Mouse (Mus musculus) neural tube, embryonic 15.5 days (tissue): ENCODE results near the gene Scd1. TPM values are rescaled to one million over a fixed set of nuclear protein-coding genes. Genes with fewer than 3 reads are reported as not detected.
"Not testable (repeated sequence)": the region's sequence is repeated elsewhere in the genome, so short reads cannot be mapped to it uniquely, and the experiment has no call there.

Source experiments
- ATAC-seq: fragments of 200-750 bp; cut with Nextera tagmentation; 2 replicates; pipeline ENCODE4 v1.8.0; 2017; ENCODE audit warnings: mild to moderate bottlenecking, moderate TSS enrichment, moderate library complexity; ENCODE audit not compliant: low FRiP score
- H3K27ac ChIP-seq: fragments of 300-500 bp; sonication (generic); replicated peaks from 2 replicates; pipeline ENCODE4 v1.5.1; 2015; ENCODE audit warnings: mild to moderate bottlenecking, inconsistent platforms
- H3K27me3 ChIP-seq: fragments of 300-500 bp; sonication (generic); replicated peaks from 2 replicates; pipeline ENCODE4 v1.6.1; 2015; ENCODE audit warnings: inconsistent platforms
- H3K36me3 ChIP-seq: fragments of 300-500 bp; sonication (generic); 2 replicates; pipeline ENCODE4 v1.6.1; 2015; ENCODE audit warnings: inconsistent platforms
- H3K4me1 ChIP-seq: fragments of 300-500 bp; sonication (generic); 2 replicates; pipeline ENCODE4 v1.6.1; 2015; ENCODE audit warnings: inconsistent platforms
- H3K4me2 ChIP-seq: fragments of 300-500 bp; sonication (generic); 2 replicates; pipeline ENCODE4 v1.6.1; 2015; ENCODE audit warnings: inconsistent platforms, mild to moderate bottlenecking, moderate library complexity
- H3K4me3 ChIP-seq: fragments of 300-500 bp; sonication (generic); replicated peaks from 2 replicates; pipeline ENCODE4 v1.5.1; 2015; ENCODE audit warnings: mild to moderate bottlenecking, inconsistent platforms
- H3K9ac ChIP-seq: fragments of 300-500 bp; sonication (generic); replicated peaks from 2 replicates; pipeline ENCODE4 v1.6.1; 2015; ENCODE audit warnings: mild to moderate bottlenecking, inconsistent platforms
- H3K9me3 ChIP-seq: fragments of 300-500 bp; sonication (generic); replicated peaks from 2 replicates; pipeline ENCODE4 v1.6.1; 2016; ENCODE audit warnings: inconsistent platforms
- WGBS: fragments of 180-500 bp; shearing (Covaris S2); methylation state at CpG from one replicate; pipeline ENCODE4 v1.1.7; 2015; ENCODE audit warnings: mixed read lengths; 5-methylcytosine and 5-hydroxymethylcytosine counted together
- polyA plus RNA-seq: library from polyadenylated mRNA; unstranded; fragments of >200 nt; fragmentation: Nextera tagmentation; extraction: Ambion mirVana; gene quantifications from 2 replicates; pipeline ENCODE4 v1.2.1, GENCODE M21; 2015

Scd1 gene
- polyA plus RNA-seq, 1 experiment from 2014 or later = 8.5 TPM

DNA sequence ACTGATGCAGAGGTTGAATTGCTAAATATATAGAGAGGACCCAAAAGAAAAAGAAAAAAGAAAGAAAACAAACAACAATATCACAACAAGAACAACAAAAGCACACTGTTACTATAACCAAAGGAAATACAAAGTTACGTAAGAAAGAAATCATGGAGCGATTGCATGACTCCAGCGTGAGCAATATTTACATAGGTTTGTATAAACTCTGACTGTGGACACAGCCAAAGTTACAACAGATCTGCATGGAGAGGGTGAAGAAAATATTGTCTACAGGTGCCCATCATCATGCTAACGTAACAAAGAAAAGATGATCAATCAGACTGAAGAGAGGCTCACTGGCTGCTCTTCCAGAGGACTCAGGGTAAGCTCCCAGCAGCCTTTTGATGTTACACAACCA is 27.6 kb downstream of the Scd1 start:
- Histone ChIP-seq H3K4me3 (no peak overlapping the region), H3K9ac (no peak overlapping the region), H3K27me3 (no peaks in the 10 kb centered on the region), H3K4me2 (no peak overlapping the region), H3K9me3 (no peaks in the 10 kb centered on the region), H3K36me3 (no peaks in the 10 kb centered on the region), H3K27ac (no peak overlapping the region), H3K4me1 (0 out of 2 replicates have a peak, but pooled peaks cover 3% of the 10 kb centered on the region)
- no peak for ATAC-seq
- 91% methylated on average over 4 of the region's 4 CpGs for WGBS

- Histone ChIP-seq H3K4me1 (0 out of 2 replicates have a peak, but pooled peaks cover 3% of the 10 kb centered on the region), H3K9ac (no peak overlapping the region)
- ATAC-seq = no peak
These were observed 28.6 kb downstream of the Scd1 start for GRCm38 (mm10) chr19:44379090-44379489.

DNA sequence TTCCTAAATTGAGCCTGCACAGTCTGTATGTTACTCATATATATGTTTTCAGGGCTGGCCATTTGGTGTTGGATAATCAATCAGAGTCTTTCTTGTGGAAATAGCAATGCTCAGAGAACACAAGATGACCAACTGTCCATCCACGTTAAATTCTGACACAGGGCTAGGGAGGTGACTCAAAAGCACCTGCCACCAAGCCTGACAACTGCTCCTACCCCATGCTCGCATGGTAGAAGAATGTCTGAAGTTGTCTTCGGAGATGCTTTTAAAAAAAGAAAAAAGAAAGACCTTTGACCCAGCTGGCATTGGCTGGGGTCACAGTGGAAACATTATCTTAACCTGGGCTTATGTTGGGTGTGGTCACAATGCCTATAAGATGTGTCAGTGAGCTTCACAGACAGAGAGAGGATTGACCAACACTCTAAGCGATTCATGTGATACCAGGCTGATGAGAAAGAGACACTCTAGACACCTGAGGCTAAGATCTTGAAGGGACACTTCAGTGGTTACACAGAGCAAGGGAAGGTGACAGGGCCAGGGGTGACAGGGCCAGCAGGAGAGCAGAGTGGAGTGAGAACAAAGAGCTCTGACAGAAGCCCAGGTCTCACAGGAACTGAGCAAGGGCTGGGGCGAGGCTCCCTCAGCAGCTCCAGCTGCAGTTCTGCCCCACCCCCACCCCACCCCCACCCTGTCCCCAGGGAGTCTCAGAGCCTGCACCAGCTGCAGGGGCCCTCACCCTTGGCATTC is 29.9 kb downstream of the Scd1 start:
- Histone ChIP-seq H3K27ac (no peak overlapping the region), H3K9me3 (no peaks in the 10 kb centered on the region), H3K4me2 (no peak overlapping the region), H3K4me1 (0 out of 2 replicates have a peak, but pooled peaks cover 3% of the 10 kb centered on the region), H3K36me3 (no peaks in the 10 kb centered on the region), H3K27me3 (no peaks in the 10 kb centered on the region), H3K9ac (no peak overlapping the region), H3K4me3 (no peak overlapping the region)
- no peak for ATAC-seq
- WGBS = 58% methylated on average over 5 of the region's 5 CpGs

More at GRCm38 (mm10) chr19:44379090-44379489, 28.6 kb downstream of the Scd1 start:
- Histone ChIP-seq H3K27me3 (no peaks in the 10 kb centered on the region), H3K4me3 (no peak overlapping the region), H3K4me2 (no peak overlapping the region), H3K27ac (no peak overlapping the region), H3K36me3 (no peaks in the 10 kb centered on the region), H3K9me3 (no peaks in the 10 kb centered on the region)

- no peaks in the 10 kb centered on the region for H3K9me3 ChIP-seq
- 25% methylated on average over 3 of the region's 3 CpGs for WGBS
- ATAC-seq = no peak
- no peak overlapping the region for H3K9ac ChIP-seq
- H3K4me2 ChIP-seq = no peak overlapping the region
- 0 out of 2 replicates have a peak, but pooled peaks cover 3% of the 10 kb centered on the region for H3K4me1 ChIP-seq
- H3K4me3 ChIP-seq = no peak overlapping the region
- H3K27me3 ChIP-seq = no peaks in the 10 kb centered on the region
- H3K27ac ChIP-seq = no peak overlapping the region
- H3K36me3 ChIP-seq = no peaks in the 10 kb centered on the region
These were observed 31.1 kb downstream of the Scd1 start for GRCm38 (mm10) chr19:44376511-44376951.

DNA sequence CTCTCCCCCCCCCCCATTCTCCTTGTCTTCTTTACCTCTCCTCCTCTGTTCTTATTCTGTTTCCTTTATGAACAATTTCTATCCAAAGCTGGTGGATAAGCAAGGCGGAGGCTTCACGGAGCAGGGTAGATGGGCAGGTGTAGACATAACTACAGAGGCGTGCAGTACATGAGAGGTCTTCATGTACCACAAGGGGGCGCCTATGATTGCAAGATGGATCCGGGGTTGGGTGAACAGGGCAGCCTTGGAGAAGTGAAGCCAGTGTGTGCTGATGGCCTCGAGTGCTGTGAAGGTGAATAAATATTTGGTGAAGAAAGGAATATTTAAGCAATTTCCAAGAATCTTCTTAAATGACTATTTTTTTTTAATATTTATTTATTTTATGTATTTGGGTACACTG is 34.7 kb downstream of the Scd1 start:
- H3K9ac ChIP-seq = no peak overlapping the region
- H3K27ac ChIP-seq = no peak overlapping the region
- no peak overlapping the region for H3K4me3 ChIP-seq
- H3K4me2 ChIP-seq = no peak overlapping the region
- ATAC-seq = no peak
- WGBS = 26% methylated on average over 6 of the region's 6 CpGs
- no peaks in the 10 kb centered on the region for H3K4me1 ChIP-seq
- H3K27me3 ChIP-seq = no peaks in the 10 kb centered on the region
- no peaks in the 10 kb centered on the region for H3K9me3 ChIP-seq
- H3K36me3 ChIP-seq = no peaks in the 10 kb centered on the region

GRCm38 (mm10) chr19:44370231-44370630 is 37.4 kb downstream of the Scd1 start:
- no peaks in the 10 kb centered on the region for H3K27me3 ChIP-seq
- H3K4me1 ChIP-seq = 0 out of 2 replicates have a peak, but pooled peaks cover 3% of the 10 kb centered on the region
- no peak overlapping the region for H3K9ac ChIP-seq
- ATAC-seq = no peak
- no peak overlapping the region for H3K4me2 ChIP-seq
- no peaks in the 10 kb centered on the region for H3K9me3 ChIP-seq
- no peak overlapping the region for H3K27ac ChIP-seq
- WGBS = 83% methylated on average over 5 of the region's 5 CpGs
- H3K36me3 ChIP-seq = no peaks in the 10 kb centered on the region
- no peak overlapping the region for H3K4me3 ChIP-seq

GRCm38 (mm10) chr19:44369371-44369770 is 38.3 kb downstream of the Scd1 start:
- H3K27ac ChIP-seq = no peak overlapping the region
- ATAC-seq = no peak
- no peak overlapping the region for H3K9ac ChIP-seq
- H3K4me1 ChIP-seq = 0 out of 2 replicates have a peak, but pooled peaks cover 3% of the 10 kb centered on the region
- no peaks in the 10 kb centered on the region for H3K9me3 ChIP-seq
- no peak overlapping the region for H3K4me2 ChIP-seq
- no peaks in the 10 kb centered on the region for H3K36me3 ChIP-seq
- WGBS = 59% methylated on average over 8 of the region's 8 CpGs
- H3K27me3 ChIP-seq = no peaks in the 10 kb centered on the region
- H3K4me3 ChIP-seq = no peak overlapping the region

DNA sequence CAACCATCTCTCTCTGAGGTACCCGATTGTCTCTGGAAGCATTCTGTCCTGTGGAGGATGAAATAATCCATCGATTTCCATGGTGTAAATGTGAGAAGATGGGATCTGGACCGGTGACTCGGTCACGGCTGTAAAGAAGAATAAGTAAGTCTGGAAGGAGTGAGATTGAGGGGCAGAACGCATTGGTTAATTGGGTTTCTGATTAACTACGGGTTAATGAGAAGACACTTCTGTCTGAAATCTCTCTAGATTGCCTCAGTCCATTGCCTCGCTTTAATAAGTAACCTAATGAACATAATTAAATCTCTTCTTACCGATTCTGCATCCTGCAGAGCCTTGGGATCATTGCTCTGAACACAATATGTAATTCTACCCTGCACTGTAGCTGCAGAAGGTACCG is 40.6 kb downstream of the Scd1 start:
- H3K27me3 ChIP-seq, H3K9me3 ChIP-seq, H3K9ac ChIP-seq, H3K4me3 ChIP-seq, H3K4me1 ChIP-seq, ATAC-seq, H3K27ac ChIP-seq, H3K4me2 ChIP-seq, H3K36me3 ChIP-seq: not testable (repeated sequence)
- 41% methylated on average over 10 of the region's 10 CpGs for WGBS

- 0 out of 2 replicates have a peak, but pooled peaks cover 3% of the 10 kb centered on the region for H3K4me1 ChIP-seq
- H3K27me3 ChIP-seq = no peaks in the 10 kb centered on the region
- H3K9me3 ChIP-seq = no peaks in the 10 kb centered on the region
- no peak overlapping the region for H3K27ac ChIP-seq
- WGBS = 89% methylated on average over 4 of the region's 4 CpGs
- no peaks in the 10 kb centered on the region for H3K36me3 ChIP-seq
- H3K4me3 ChIP-seq = no peak overlapping the region
- no peak for ATAC-seq
- H3K9ac ChIP-seq = no peak overlapping the region
- H3K4me2 ChIP-seq = no peak overlapping the region
These were observed 41.9 kb downstream of the Scd1 start for GRCm38 (mm10) chr19:44365733-44366132.

GRCm38 (mm10) chr19:44364029-44364428 is 43.6 kb downstream of the Scd1 start:
- Histone ChIP-seq H3K36me3 (no peaks in the 10 kb centered on the region), H3K27ac (no peak overlapping the region), H3K27me3 (no peaks in the 10 kb centered on the region), H3K9ac (no peak overlapping the region), H3K4me2 (no peak overlapping the region), H3K4me1 (peaks cover 4% of the 10 kb centered on the region), H3K9me3 (no peaks in the 10 kb centered on the region), H3K4me3 (no peak overlapping the region)
- ATAC-seq = no peak
- 87% methylated on average over 8 of the region's 8 CpGs for WGBS

DNA sequence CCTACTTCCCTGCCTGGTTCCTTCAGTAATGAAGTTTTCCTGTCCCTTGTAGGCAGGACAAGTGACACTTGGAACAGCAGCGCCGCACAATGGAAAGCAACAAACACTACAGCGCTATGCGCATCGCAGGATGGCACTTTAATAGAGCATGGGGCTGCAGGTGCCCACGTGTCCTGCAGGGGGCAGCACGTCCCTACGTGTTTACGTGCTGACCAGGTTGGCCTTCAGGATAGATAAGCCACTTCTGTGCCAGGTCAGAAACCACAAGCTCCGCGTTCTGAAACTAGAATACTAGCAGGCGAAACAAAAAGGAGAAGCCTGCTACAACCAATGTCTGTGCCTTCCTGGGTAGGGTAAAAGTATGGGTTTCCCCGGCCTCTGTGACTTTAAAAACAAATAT is 44.1 kb downstream of the Scd1 start:
- ATAC-seq = no peak
- Histone ChIP-seq H3K27ac (no peak overlapping the region), H3K27me3 (no peaks in the 10 kb centered on the region), H3K4me1 (peaks cover 8% of the 10 kb centered on the region), H3K36me3 (no peaks in the 10 kb centered on the region), H3K9me3 (no peaks in the 10 kb centered on the region), H3K4me2 (no peak overlapping the region), H3K9ac (no peak overlapping the region), H3K4me3 (no peak overlapping the region)
- 22% methylated on average over 13 of the region's 13 CpGs for WGBS

GRCm38 (mm10) chr19:44358700-44359099 is 49.0 kb downstream of the Scd1 start:
- H3K9ac ChIP-seq = no peak overlapping the region
- ATAC-seq = no peak
- WGBS = 49% methylated on average over 8 of the region's 8 CpGs
- no peak overlapping the region for H3K4me2 ChIP-seq
- H3K27me3 ChIP-seq = no peaks in the 10 kb centered on the region
- H3K27ac ChIP-seq = no peak overlapping the region
- no peak overlapping the region for H3K4me3 ChIP-seq
- no peaks in the 10 kb centered on the region for H3K36me3 ChIP-seq
- no peaks in the 10 kb centered on the region for H3K9me3 ChIP-seq
- peaks cover 4% of the 10 kb centered on the region for H3K4me1 ChIP-seq
